Comparison of ENCODE assay signal across 23 mouse cellular contexts in genomic region chr3:100769146-100769545, GRCm38 (mm10). TPM values are rescaled to one million over a fixed set of nuclear protein-coding genes. Genes with fewer than 3 reads are reported as not detected.
DNase-seq lines count a peak whose midpoint lies in the region; ATAC-seq and TF ChIP-seq lines count a peak whose summit lies in the region.
"Had no signal": no experiment of that assay in that cellular context is flagged by ENCODE, and none has a peak within 500 bp of the region (broad histone marks: within the 10 kb centered on the region; RNA-seq: fewer than 3 reads in every experiment).

No protein-coding gene starts in this region.

- no peak for TF ChIP-seq POLR2A in limb, embryonic 14.5 days (IDR thresholded peaks at IDR 0.05; ENCODE audit: borderline replicate concordance, extremely low read depth, insufficient read depth, insufficient read length)

- ATAC-seq in embryonic facial prominence, embryonic 14.5 days (ENCODE audit: low read depth), result no peak; the same call in 1 of the 2 replicates
- no peak for ATAC-seq in midbrain, embryonic 14.5 days (ENCODE audit: low FRiP score, low TSS enrichment)
- ATAC-seq in limb, embryonic 14.5 days (ENCODE audit: low FRiP score, low read depth), result peak; percentile 67; the same call in 1 of the 2 replicates

- no peaks in the 10 kb centered on the region for H3K27me3 ChIP-seq in embryonic facial prominence, embryonic 14.5 days (replicated peaks; ENCODE audit: control insufficient read depth, insufficient read depth, low read length)
- no peaks in the 10 kb centered on the region for H3K27me3 ChIP-seq in embryonic facial prominence, embryonic 10.5 days (replicated peaks; ENCODE audit: low read depth, poor library complexity, severe bottlenecking)
- H3K27me3 ChIP-seq in midbrain, embryonic 10.5 days (ENCODE audit: low read depth, poor library complexity, severe bottlenecking), result no peaks in the 10 kb centered on the region
- no peaks in the 10 kb centered on the region for H3K27me3 ChIP-seq in midbrain, embryonic 14.5 days (ENCODE audit: control insufficient read depth, insufficient read depth, low read length)
- H3K27me3 ChIP-seq in limb, embryonic 14.5 days (ENCODE audit: control insufficient read depth, insufficient read depth, low read length), result no peaks in the 10 kb centered on the region
- H3K27me3 ChIP-seq: embryonic facial prominence, embryonic 12.5 days; embryonic facial prominence, embryonic 15.5 days; forebrain, embryonic 13.5 days; forebrain, embryonic 15.5 days had no signal

- no peak overlapping the region for H3K27ac ChIP-seq in embryonic facial prominence, embryonic 14.5 days (replicated peaks; ENCODE audit: low read depth, low read length)
- no peak overlapping the region for H3K27ac ChIP-seq in embryonic facial prominence, embryonic 10.5 days (replicated peaks)
- H3K27ac ChIP-seq in midbrain, embryonic 10.5 days (replicated peaks), result peak overlapping the region; percentile 74; the same call in 1 of the 2 replicates
- no peak overlapping the region for H3K27ac ChIP-seq in midbrain, embryonic 14.5 days (replicated peaks; ENCODE audit: low read depth, low read length)
- H3K27ac ChIP-seq in limb, embryonic 14.5 days (replicated peaks; ENCODE audit: low read depth, low read length), result no peak overlapping the region
- H3K27ac ChIP-seq: embryonic facial prominence, embryonic 15.5 days; forebrain, embryonic 13.5 days; forebrain, embryonic 15.5 days had no signal

- no peak overlapping the region for H3K9ac ChIP-seq in embryonic facial prominence, embryonic 14.5 days (ENCODE audit: low read depth, low read length)
- no peak overlapping the region for H3K9ac ChIP-seq in midbrain, embryonic 14.5 days (replicated peaks; ENCODE audit: low read length)
- H3K9ac ChIP-seq in limb, embryonic 14.5 days (ENCODE audit: low read depth, low read length, severe bottlenecking), result no peak overlapping the region
- H3K9ac ChIP-seq: embryonic facial prominence, embryonic 12.5 days; embryonic facial prominence, embryonic 15.5 days; forebrain, embryonic 13.5 days; forebrain, embryonic 15.5 days; forebrain, postnatal 0 days had no signal

- H3K4me1 ChIP-seq in embryonic facial prominence, embryonic 14.5 days (ENCODE audit: control insufficient read depth, insufficient read depth, low read length), result no peaks in the 10 kb centered on the region
- H3K4me1 ChIP-seq in embryonic facial prominence, embryonic 10.5 days, result peaks cover 11% of the 10 kb centered on the region
- peaks cover 23% of the 10 kb centered on the region for H3K4me1 ChIP-seq in midbrain, embryonic 10.5 days
- H3K4me1 ChIP-seq in midbrain, embryonic 14.5 days (ENCODE audit: control insufficient read depth, insufficient read depth, low read length), result peaks cover 4% of the 10 kb centered on the region; the same call in 1 of the 2 replicates
- H3K4me1 ChIP-seq in limb, embryonic 14.5 days (ENCODE audit: control insufficient read depth, insufficient read depth, low read length), result peaks cover 7% of the 10 kb centered on the region; the same call in 1 of the 2 replicates
- H3K4me1 ChIP-seq: embryonic facial prominence, embryonic 12.5 days had no signal

- peak; percentile 57 for DNase-seq in embryonic facial prominence, embryonic 14.5 days (ENCODE audit: low spot score)
- no peak for DNase-seq in embryonic facial prominence, embryonic 10.5 days (ENCODE audit: low spot score)
- DNase-seq in midbrain, embryonic 10.5 days (ENCODE audit: low spot score), result no peak
- DNase-seq in midbrain, embryonic 14.5 days, result no peak
- DNase-seq in limb, embryonic 14.5 days (ENCODE audit: low spot score), result peak; percentile 34
- DNase-seq in right cerebral cortex, adult 18-20 months, result no peak
- DNase-seq: adrenal gland, adult 2 months; adrenal gland, postnatal 10 days; adrenal gland, postnatal 25 days; B cell, adult 2 months; cerebellum, adult 11 months; cerebellum, adult 18-20 months; cerebellum, adult 8-10 months; cerebellum, adult 9-11 months; cerebellum, postnatal 14 days; cerebellum, postnatal 36 days; forebrain, postnatal 0 days had no signal

- H3K36me3 ChIP-seq in embryonic facial prominence, embryonic 14.5 days (ENCODE audit: control insufficient read depth, insufficient read depth, low read length), result no peaks in the 10 kb centered on the region
- no peaks in the 10 kb centered on the region for H3K36me3 ChIP-seq in embryonic facial prominence, embryonic 10.5 days (replicated peaks)
- no peaks in the 10 kb centered on the region for H3K36me3 ChIP-seq in midbrain, embryonic 10.5 days
- H3K36me3 ChIP-seq in midbrain, embryonic 14.5 days (ENCODE audit: control insufficient read depth, insufficient read depth, low read length), result no peaks in the 10 kb centered on the region
- no peaks in the 10 kb centered on the region for H3K36me3 ChIP-seq in limb, embryonic 14.5 days (ENCODE audit: control insufficient read depth, insufficient read depth, low read length)
- H3K36me3 ChIP-seq: embryonic facial prominence, embryonic 12.5 days; embryonic facial prominence, embryonic 15.5 days; forebrain, embryonic 10.5 days; forebrain, embryonic 15.5 days had no signal

- H3K9me3 ChIP-seq in embryonic facial prominence, embryonic 14.5 days (ENCODE audit: control insufficient read depth, low read length), result no peaks in the 10 kb centered on the region
- no peaks in the 10 kb centered on the region for H3K9me3 ChIP-seq in embryonic facial prominence, embryonic 10.5 days
- no peaks in the 10 kb centered on the region for H3K9me3 ChIP-seq in midbrain, embryonic 10.5 days (replicated peaks)
- no peaks in the 10 kb centered on the region for H3K9me3 ChIP-seq in midbrain, embryonic 14.5 days (ENCODE audit: control insufficient read depth, low read length)
- no peaks in the 10 kb centered on the region for H3K9me3 ChIP-seq in limb, embryonic 14.5 days (ENCODE audit: control insufficient read depth, low read length)
- H3K9me3 ChIP-seq: embryonic facial prominence, embryonic 12.5 days; embryonic facial prominence, embryonic 15.5 days; forebrain, embryonic 10.5 days; forebrain, embryonic 13.5 days; forebrain, embryonic 15.5 days had no signal

- H3K4me3 ChIP-seq in embryonic facial prominence, embryonic 14.5 days (ENCODE audit: low read depth, low read length), result no peak overlapping the region
- no peak overlapping the region for H3K4me3 ChIP-seq in embryonic facial prominence, embryonic 10.5 days
- no peak overlapping the region for H3K4me3 ChIP-seq in midbrain, embryonic 10.5 days
- H3K4me3 ChIP-seq in midbrain, embryonic 14.5 days (replicated peaks; ENCODE audit: low read depth, low read length), result no peak overlapping the region
- no peak overlapping the region for H3K4me3 ChIP-seq in limb, embryonic 14.5 days (replicated peaks; ENCODE audit: low read length)
- H3K4me3 ChIP-seq: embryonic facial prominence, embryonic 12.5 days; embryonic facial prominence, embryonic 15.5 days; erythroblast, embryonic 14.5 days; forebrain, embryonic 13.5 days had no signal

- WGBS in embryonic facial prominence, embryonic 14.5 days, result 58% methylated on average over 4 of the region's 4 CpGs
- 80% methylated on average over 4 of the region's 4 CpGs for WGBS in embryonic facial prominence, embryonic 10.5 days
- 90% methylated on average over 4 of the region's 4 CpGs for WGBS in midbrain, embryonic 10.5 days
- WGBS in midbrain, embryonic 14.5 days, result 95% methylated on average over 4 of the region's 4 CpGs
- 65% methylated on average over 4 of the region's 4 CpGs for WGBS in limb, embryonic 14.5 days

- H3K4me2 ChIP-seq in embryonic facial prominence, embryonic 14.5 days (ENCODE audit: low read depth, low read length), result no peak overlapping the region
- no peak overlapping the region for H3K4me2 ChIP-seq in midbrain, embryonic 14.5 days (ENCODE audit: low read length)
- H3K4me2 ChIP-seq in limb, embryonic 14.5 days (replicated peaks; ENCODE audit: low read depth, low read length, severe bottlenecking), result no peak overlapping the region

RNA-seq across cellular contexts. Expression of gene Vtcn1, which starts 56.1 kb away (rescaled TPM):
- polyA plus RNA-seq in embryonic facial prominence, embryonic 14.5 days (2014; fragmentation: Nextera tagmentation; extraction: Ambion mirVana), result 0.39 and 0.53 TPM in 2 replicates
- polyA plus RNA-seq in embryonic facial prominence, embryonic 10.5 days (2016; fragmentation: Nextera tagmentation; extraction: Ambion mirVana), result not detected in 2 replicates
- 0.05 TPM in 1 of 2 replicates, not detected in the other for polyA plus RNA-seq in midbrain, embryonic 10.5 days (2016; fragmentation: Nextera tagmentation; extraction: Ambion mirVana)
- not detected in 2 replicates for polyA plus RNA-seq in midbrain, embryonic 14.5 days (2014; fragmentation: Nextera tagmentation; extraction: Ambion mirVana)
- 0.17 and 0.34 TPM in 2 replicates for polyA plus RNA-seq in limb, embryonic 14.5 days (2012; rRNA removed)
- 0.22 and 0.47 TPM in 2 replicates for polyA plus RNA-seq in limb, embryonic 14.5 days (2014; fragmentation: Nextera tagmentation; extraction: Ambion mirVana)
- polyA plus RNA-seq: adrenal gland, adult 2 months; embryonic facial prominence, embryonic 12.5 days; erythroblast, embryonic 14.5 days; forebrain, embryonic 10.5 days; forebrain, embryonic 13.5 days; forebrain, embryonic 15.5 days; forebrain, postnatal 0 days had no signal

Comparison
In these comparisons a context has a peak if more than half of its experiments do, and no peak if none do; other contexts are left out.
1. DNase-seq: peak in embryonic facial prominence, embryonic 14.5 days (single experiment) and limb, embryonic 14.5 days (single experiment); none in embryonic facial prominence, embryonic 10.5 days (single experiment), midbrain, embryonic 10.5 days (single experiment), midbrain, embryonic 14.5 days (single experiment) and right cerebral cortex, adult 18-20 months (single experiment).